Mouse (Mus musculus): ENCODE results near the gene Cdc6. TPM values are rescaled to one million over a fixed set of nuclear protein-coding genes. Genes with fewer than 3 reads are reported as not detected.

Cdc6 gene
- polyA plus RNA-seq, 1 experiment from 2014 or later = 96.3 TPM

DNA sequence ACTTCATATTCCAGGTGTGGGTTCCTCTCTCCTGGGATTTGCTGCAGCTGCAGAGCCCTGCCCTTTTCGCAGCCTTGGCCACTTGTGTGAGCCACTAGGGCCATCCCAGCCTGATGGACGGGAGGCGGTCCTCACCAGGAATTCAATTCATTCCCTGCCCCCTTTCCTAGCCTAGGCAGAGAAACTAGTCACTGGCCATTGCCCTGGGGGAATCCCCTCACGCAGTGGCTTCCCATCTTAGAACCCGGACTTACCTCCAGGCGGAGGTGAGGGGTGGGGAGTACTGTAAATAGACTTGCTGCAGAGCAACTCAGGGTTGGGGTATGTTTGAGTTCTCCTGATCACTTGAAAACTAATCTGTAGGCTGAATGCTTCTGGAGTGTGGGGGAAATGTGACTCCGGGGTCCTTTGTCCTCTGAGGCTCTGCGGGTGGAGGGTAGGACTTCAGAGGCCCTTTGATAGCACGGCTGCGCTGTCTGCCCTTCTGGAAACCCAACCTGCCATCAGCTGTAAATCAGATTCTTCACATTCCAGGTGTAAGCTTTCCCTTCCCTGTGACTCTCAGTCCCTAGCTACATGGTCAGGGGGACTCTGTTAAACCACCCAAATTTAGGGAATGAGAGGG, 4.9 kb upstream of the Cdc6 start:
- H3K27ac ChIP-seq (ENCODE audit: low read depth, low read length) = peak overlapping the region; percentile 53; the same call in 1 of the 2 replicates
- peaks cover 24% of the 10 kb centered on the region for H3K36me3 ChIP-seq (ENCODE audit: control insufficient read depth, insufficient read depth, low read length)
- 41% methylated on average over 10 of the region's 10 CpGs for WGBS
- 0 out of 2 replicates have a peak overlapping the region, but pooled peaks have one; percentile 25 for H3K9ac ChIP-seq (ENCODE audit: low read depth, low read length)
- DNase-seq (ENCODE audit: low spot score) = no peak
- peak overlapping the region; percentile 20; the same call in 1 of the 2 replicates for H3K4me2 ChIP-seq
- H3K4me1 ChIP-seq (replicated peaks; ENCODE audit: control insufficient read depth, insufficient read depth, low read length) = peaks cover 50% of the 10 kb centered on the region
- ATAC-seq (replicated peaks; ENCODE audit: low FRiP score) = no peak
- no peaks in the 10 kb centered on the region for H3K9me3 ChIP-seq (ENCODE audit: control insufficient read depth, low read length)
- 0 out of 2 replicates have a peak overlapping the region, but pooled peaks have one; percentile 0 for H3K4me3 ChIP-seq (ENCODE audit: low read depth, low read length)
- no peaks in the 10 kb centered on the region for H3K27me3 ChIP-seq (replicated peaks; ENCODE audit: control insufficient read depth, insufficient read depth, low read length)

DNA sequence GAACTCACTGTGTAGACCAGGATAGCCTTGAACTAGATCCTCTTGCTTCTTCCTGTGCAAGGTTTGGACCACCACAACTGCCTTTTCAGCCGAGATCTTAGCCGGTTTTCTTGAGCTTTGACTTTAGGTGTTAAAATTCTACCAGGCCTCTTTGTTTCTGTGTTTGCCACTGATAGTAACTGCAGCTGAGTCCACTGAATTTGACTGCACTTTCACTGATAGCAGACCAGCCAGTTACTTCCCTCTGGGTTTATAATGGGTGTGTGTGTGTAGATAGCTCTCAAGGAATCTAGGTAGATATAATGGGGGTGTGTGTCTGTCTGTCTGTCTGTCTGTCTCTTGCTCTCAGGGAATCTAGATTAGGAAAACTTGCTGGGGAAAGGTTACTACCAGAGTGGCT, 3.0 kb upstream of the Cdc6 start:
- H3K4me3 ChIP-seq (ENCODE audit: low read depth, low read length) = no peak overlapping the region
- ATAC-seq (replicated peaks; ENCODE audit: low FRiP score) = peak; percentile 81
- peak overlapping the region; percentile 90 for H3K27ac ChIP-seq (ENCODE audit: low read depth, low read length)
- 16% methylated on average over 2 of the region's 2 CpGs for WGBS
- peaks cover 14% of the 10 kb centered on the region for H3K36me3 ChIP-seq (ENCODE audit: control insufficient read depth, insufficient read depth, low read length)
- peak overlapping the region; percentile 4; the same call in 1 of the 2 replicates for H3K9ac ChIP-seq (ENCODE audit: low read depth, low read length)
- no peaks in the 10 kb centered on the region for H3K9me3 ChIP-seq (ENCODE audit: control insufficient read depth, low read length)
- H3K27me3 ChIP-seq (replicated peaks; ENCODE audit: control insufficient read depth, insufficient read depth, low read length) = no peaks in the 10 kb centered on the region
- peak overlapping the region; percentile 54 for H3K4me2 ChIP-seq
- H3K4me1 ChIP-seq (replicated peaks; ENCODE audit: control insufficient read depth, insufficient read depth, low read length) = peaks cover 59% of the 10 kb centered on the region
- DNase-seq (ENCODE audit: low spot score) = no peak

DNA sequence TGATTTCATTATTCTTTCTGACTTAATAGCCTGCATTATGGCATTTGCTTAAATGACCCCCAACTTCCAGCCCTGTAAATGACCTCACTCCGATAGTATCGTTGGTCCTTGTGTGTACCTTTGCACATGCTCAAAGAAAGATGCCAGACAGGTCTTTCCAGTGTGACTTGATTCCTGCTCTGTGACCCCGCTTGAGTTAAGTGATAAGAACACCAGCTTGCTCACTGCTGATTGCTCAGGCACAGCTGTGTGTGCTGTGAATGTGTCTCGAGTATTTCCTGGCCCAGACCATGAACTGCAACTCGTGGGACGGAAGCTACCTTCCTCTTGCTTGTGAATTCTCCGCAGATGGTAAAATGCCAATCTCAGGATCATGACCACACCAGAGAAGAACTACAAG, 2.6 kb upstream of the Cdc6 start:
- peak overlapping the region; percentile 18; the same call in 1 of the 2 replicates for H3K4me3 ChIP-seq (ENCODE audit: low read depth, low read length)
- peak overlapping the region; percentile 50 for H3K9ac ChIP-seq (ENCODE audit: low read depth, low read length)
- peaks cover 10% of the 10 kb centered on the region for H3K36me3 ChIP-seq (ENCODE audit: control insufficient read depth, insufficient read depth, low read length)
- ATAC-seq (replicated peaks; ENCODE audit: low FRiP score) (peak; percentile 77), DNase-seq (ENCODE audit: low spot score) (no peak)
- WGBS = 28% methylated on average over 7 of the region's 7 CpGs
- H3K27me3 ChIP-seq (replicated peaks; ENCODE audit: control insufficient read depth, insufficient read depth, low read length) = no peaks in the 10 kb centered on the region
- peak overlapping the region; percentile 90 for H3K27ac ChIP-seq (ENCODE audit: low read depth, low read length)
- no peaks in the 10 kb centered on the region for H3K9me3 ChIP-seq (ENCODE audit: control insufficient read depth, low read length)
- peaks cover 61% of the 10 kb centered on the region for H3K4me1 ChIP-seq (replicated peaks; ENCODE audit: control insufficient read depth, insufficient read depth, low read length)
- peak overlapping the region; percentile 54 for H3K4me2 ChIP-seq

DNA sequence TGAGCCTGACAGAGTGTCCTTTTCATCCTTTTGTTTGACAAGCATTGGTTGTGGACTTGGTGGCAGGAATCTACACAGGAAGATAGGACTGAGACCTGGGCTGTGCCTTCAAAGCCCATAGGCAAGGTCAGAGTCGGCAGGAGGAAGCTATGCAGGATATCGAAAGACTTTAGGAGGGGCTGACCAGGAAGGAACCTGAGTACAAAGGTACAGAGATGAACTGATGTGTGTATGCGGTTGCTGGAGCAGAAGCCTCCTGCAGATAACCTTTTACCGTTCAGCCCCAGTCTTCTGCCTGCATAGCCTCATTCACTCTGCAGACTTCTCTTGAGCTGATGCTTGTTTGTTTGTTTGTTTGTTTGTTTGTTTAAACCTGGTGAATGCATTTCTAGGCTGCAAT, 2.0 kb upstream of the Cdc6 start:
- peak overlapping the region; percentile 54 for H3K4me2 ChIP-seq
- ATAC-seq (replicated peaks; ENCODE audit: low FRiP score) (no peak), DNase-seq (ENCODE audit: low spot score) (no peak)
- H3K4me3 ChIP-seq (ENCODE audit: low read depth, low read length) = peak overlapping the region; percentile 18; the same call in 1 of the 2 replicates
- H3K4me1 ChIP-seq (replicated peaks; ENCODE audit: control insufficient read depth, insufficient read depth, low read length) = peaks cover 64% of the 10 kb centered on the region
- H3K27ac ChIP-seq (ENCODE audit: low read depth, low read length) = peak overlapping the region; percentile 90
- no peaks in the 10 kb centered on the region for H3K9me3 ChIP-seq (ENCODE audit: control insufficient read depth, low read length)
- WGBS = 49% methylated on average over 4 of the region's 4 CpGs
- peak overlapping the region; percentile 50 for H3K9ac ChIP-seq (ENCODE audit: low read depth, low read length)
- peaks cover 15% of the 10 kb centered on the region for H3K36me3 ChIP-seq (ENCODE audit: control insufficient read depth, insufficient read depth, low read length)
- no peaks in the 10 kb centered on the region for H3K27me3 ChIP-seq (replicated peaks; ENCODE audit: control insufficient read depth, insufficient read depth, low read length)

DNA sequence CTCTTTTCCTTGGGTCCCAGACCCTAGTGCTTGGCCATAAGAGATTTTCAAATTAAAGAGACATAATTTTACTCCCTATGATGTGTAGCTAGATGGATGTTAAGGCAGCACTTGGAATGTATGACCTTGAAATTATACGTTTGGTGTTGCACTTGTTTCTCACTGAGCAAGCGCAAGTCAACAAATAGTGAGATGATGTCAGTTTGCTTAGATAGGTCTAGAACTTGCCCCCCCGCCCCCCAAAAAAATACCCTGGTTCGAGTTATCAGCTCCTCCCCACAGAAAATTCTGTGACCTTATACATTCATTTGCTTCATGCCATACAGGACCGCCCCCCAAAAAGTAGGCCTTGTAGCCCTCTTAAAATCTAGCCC, 551 bp upstream of the Cdc6 start:
- no peaks in the 10 kb centered on the region for H3K9me3 ChIP-seq (ENCODE audit: control insufficient read depth, low read length)
- H3K9ac ChIP-seq (ENCODE audit: low read depth, low read length) = peak overlapping the region; percentile 20; the same call in 1 of the 2 replicates
- no peaks in the 10 kb centered on the region for H3K27me3 ChIP-seq (replicated peaks; ENCODE audit: control insufficient read depth, insufficient read depth, low read length)
- H3K36me3 ChIP-seq (ENCODE audit: control insufficient read depth, insufficient read depth, low read length) = peaks cover 24% of the 10 kb centered on the region
- DNase-seq (ENCODE audit: low spot score) (no peak), ATAC-seq (replicated peaks; ENCODE audit: low FRiP score) (no peak)
- peak overlapping the region; percentile 55 for H3K4me2 ChIP-seq
- WGBS = 53% methylated on average over 5 of the region's 5 CpGs
- H3K4me1 ChIP-seq (replicated peaks; ENCODE audit: control insufficient read depth, insufficient read depth, low read length) = peaks cover 73% of the 10 kb centered on the region
- H3K4me3 ChIP-seq (ENCODE audit: low read depth, low read length) = peak overlapping the region; percentile 68; the same call in 1 of the 2 replicates
- H3K27ac ChIP-seq (ENCODE audit: low read depth, low read length) = peak overlapping the region; percentile 70; the same call in 1 of the 2 replicates

DNA sequence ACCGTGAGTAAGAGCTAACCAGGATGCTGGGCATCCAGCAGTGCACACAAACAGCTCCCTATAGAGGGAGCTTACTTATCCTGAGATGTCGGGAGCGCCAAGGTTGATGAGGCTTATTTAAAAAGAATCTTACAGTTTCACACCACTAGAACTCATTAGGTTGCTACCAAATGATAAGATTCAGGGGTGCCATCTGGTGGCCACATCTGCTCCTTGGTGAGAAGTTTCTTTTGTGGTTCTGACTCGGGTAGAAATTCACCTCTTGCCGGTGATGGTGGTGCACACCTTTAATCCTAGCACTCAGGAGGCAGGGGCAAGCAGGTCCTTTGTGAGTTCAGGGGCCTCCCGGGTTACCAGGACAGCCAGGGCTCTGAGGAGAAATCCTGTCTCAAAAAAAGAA, 2.1 kb downstream of the Cdc6 start:
- H3K4me3 ChIP-seq (ENCODE audit: low read depth, low read length) = peak overlapping the region; percentile 68
- peak overlapping the region; percentile 91 for H3K4me2 ChIP-seq
- peaks cover 44% of the 10 kb centered on the region for H3K36me3 ChIP-seq (ENCODE audit: control insufficient read depth, insufficient read depth, low read length)
- ATAC-seq (replicated peaks; ENCODE audit: low FRiP score) (no peak), DNase-seq (ENCODE audit: low spot score) (no peak)
- no peaks in the 10 kb centered on the region for H3K9me3 ChIP-seq (ENCODE audit: control insufficient read depth, low read length)
- no peaks in the 10 kb centered on the region for H3K27me3 ChIP-seq (replicated peaks; ENCODE audit: control insufficient read depth, insufficient read depth, low read length)
- H3K4me1 ChIP-seq (replicated peaks; ENCODE audit: control insufficient read depth, insufficient read depth, low read length) = peaks cover 58% of the 10 kb centered on the region
- WGBS = 45% methylated on average over 6 of the region's 6 CpGs
- H3K9ac ChIP-seq (ENCODE audit: low read depth, low read length) = peak overlapping the region; percentile 85
- peak overlapping the region; percentile 33 for H3K27ac ChIP-seq (ENCODE audit: low read depth, low read length)

DNA sequence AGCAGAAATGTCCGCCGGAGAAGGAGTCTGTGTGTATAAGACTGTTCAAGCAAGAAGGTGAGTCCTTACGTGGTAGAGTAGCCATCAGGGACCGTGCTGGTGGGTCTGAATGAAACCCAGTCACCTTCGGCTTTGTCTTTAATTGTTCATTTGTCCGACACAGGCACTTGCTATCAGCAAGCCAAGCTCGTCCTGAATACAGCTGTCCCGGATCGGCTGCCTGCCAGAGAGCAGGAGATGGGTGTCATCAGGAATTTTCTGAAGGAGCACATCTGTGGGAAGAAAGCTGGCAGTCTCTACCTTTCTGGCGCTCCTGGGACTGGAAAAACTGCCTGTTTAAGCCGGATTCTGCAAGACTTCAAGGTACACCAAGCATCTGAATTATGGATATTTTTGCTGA, 2.8 kb downstream of the Cdc6 start:
- no peaks in the 10 kb centered on the region for H3K9me3 ChIP-seq (ENCODE audit: control insufficient read depth, low read length)
- 91% methylated on average over 11 of the region's 11 CpGs for WGBS
- DNase-seq (ENCODE audit: low spot score) = no peak
- no peak for ATAC-seq (replicated peaks; ENCODE audit: low FRiP score)
- peak overlapping the region; percentile 70 for H3K27ac ChIP-seq (ENCODE audit: low read depth, low read length)
- H3K36me3 ChIP-seq (ENCODE audit: control insufficient read depth, insufficient read depth, low read length) = peaks cover 51% of the 10 kb centered on the region
- H3K4me2 ChIP-seq = peak overlapping the region; percentile 91
- peak overlapping the region; percentile 34; the same call in 1 of the 2 replicates for H3K9ac ChIP-seq (ENCODE audit: low read depth, low read length)
- peaks cover 51% of the 10 kb centered on the region for H3K4me1 ChIP-seq (replicated peaks; ENCODE audit: control insufficient read depth, insufficient read depth, low read length)
- peak overlapping the region; percentile 68 for H3K4me3 ChIP-seq (ENCODE audit: low read depth, low read length)
- no peaks in the 10 kb centered on the region for H3K27me3 ChIP-seq (replicated peaks; ENCODE audit: control insufficient read depth, insufficient read depth, low read length)

DNA sequence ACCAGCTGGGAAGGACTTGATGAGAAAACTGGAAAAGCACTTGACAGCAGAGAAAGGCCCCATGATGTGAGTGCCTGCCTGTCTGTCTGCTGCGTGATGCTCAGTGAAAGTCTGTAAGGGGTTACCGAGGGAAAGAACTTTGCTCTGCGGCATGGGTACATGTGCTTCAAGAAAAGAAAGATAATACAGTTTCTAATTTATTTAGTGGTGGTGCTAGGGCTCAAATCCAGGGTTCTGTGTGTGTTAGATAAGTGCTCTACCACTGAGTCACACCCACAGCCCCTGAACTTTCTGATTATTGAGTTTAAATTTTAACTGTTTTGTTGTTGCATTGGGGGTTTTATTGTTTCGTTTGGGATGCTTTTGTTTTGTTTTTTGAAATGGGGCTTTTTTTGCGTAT, 3.9 kb downstream of the Cdc6 start:
- H3K4me3 ChIP-seq (ENCODE audit: low read depth, low read length) = peak overlapping the region; percentile 68
- peak overlapping the region; percentile 91 for H3K4me2 ChIP-seq
- peaks cover 57% of the 10 kb centered on the region for H3K36me3 ChIP-seq (ENCODE audit: control insufficient read depth, insufficient read depth, low read length)
- 56% methylated on average over 5 of the region's 5 CpGs for WGBS
- ATAC-seq (replicated peaks; ENCODE audit: low FRiP score) = peak; percentile 57
- H3K4me1 ChIP-seq (replicated peaks; ENCODE audit: control insufficient read depth, insufficient read depth, low read length) = peaks cover 42% of the 10 kb centered on the region
- H3K27me3 ChIP-seq (replicated peaks; ENCODE audit: control insufficient read depth, insufficient read depth, low read length) = no peaks in the 10 kb centered on the region
- H3K9ac ChIP-seq (ENCODE audit: low read depth, low read length) = peak overlapping the region; percentile 34
- no peak for DNase-seq (ENCODE audit: low spot score)
- H3K27ac ChIP-seq (ENCODE audit: low read depth, low read length) = peak overlapping the region; percentile 70
- H3K9me3 ChIP-seq (ENCODE audit: control insufficient read depth, low read length) = no peaks in the 10 kb centered on the region

DNA sequence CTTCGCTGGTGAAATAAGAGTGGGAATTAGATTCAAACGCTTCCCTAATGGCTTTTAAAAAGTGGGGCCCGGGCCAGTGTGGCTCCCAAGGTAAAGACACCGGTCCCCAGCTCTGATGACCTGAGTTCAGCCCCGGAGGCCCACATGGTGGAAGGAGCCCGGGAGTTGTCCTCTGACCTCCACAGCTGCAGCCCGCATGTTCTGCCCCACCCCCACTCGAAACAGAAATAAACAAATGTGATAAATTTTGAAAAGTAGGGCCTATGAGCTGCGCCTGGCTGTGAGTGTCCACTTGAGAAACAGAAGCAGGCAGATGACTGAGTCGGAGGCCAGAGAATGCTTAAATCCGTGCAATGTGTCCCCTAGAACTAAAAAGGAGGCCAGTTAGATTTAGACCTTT, 6.6 kb downstream of the Cdc6 start:
- Histone ChIP-seq H3K27ac (ENCODE audit: low read depth, low read length) (no peak overlapping the region), H3K4me2 (no peak overlapping the region), H3K9me3 (ENCODE audit: control insufficient read depth, low read length) (no peaks in the 10 kb centered on the region), H3K4me3 (ENCODE audit: low read depth, low read length) (no peak overlapping the region), H3K9ac (ENCODE audit: low read depth, low read length) (no peak overlapping the region), H3K4me1 (replicated peaks; ENCODE audit: control insufficient read depth, insufficient read depth, low read length) (peaks cover 40% of the 10 kb centered on the region), H3K36me3 (ENCODE audit: control insufficient read depth, insufficient read depth, low read length) (peaks cover 78% of the 10 kb centered on the region), H3K27me3 (replicated peaks; ENCODE audit: control insufficient read depth, insufficient read depth, low read length) (no peaks in the 10 kb centered on the region)
- WGBS = 75% methylated on average over 11 of the region's 11 CpGs
- no peak for ATAC-seq (replicated peaks; ENCODE audit: low FRiP score)
- no peak for DNase-seq (ENCODE audit: low spot score)

Measured in liver, embryonic 11.5 days (tissue).